Mouse (Mus musculus): ENCODE results near the gene Ak5. TPM values are rescaled to one million over a fixed set of nuclear protein-coding genes. Genes with fewer than 3 reads are reported as not detected.
"Not testable (repeated sequence)": the region's sequence is repeated elsewhere in the genome, so short reads cannot be mapped to it uniquely, and the experiment has no call there.

The Ak5 gene
- total RNA-seq, 2 experiments from 2014 or later: 0.16 to 0.33 TPM

DNA sequence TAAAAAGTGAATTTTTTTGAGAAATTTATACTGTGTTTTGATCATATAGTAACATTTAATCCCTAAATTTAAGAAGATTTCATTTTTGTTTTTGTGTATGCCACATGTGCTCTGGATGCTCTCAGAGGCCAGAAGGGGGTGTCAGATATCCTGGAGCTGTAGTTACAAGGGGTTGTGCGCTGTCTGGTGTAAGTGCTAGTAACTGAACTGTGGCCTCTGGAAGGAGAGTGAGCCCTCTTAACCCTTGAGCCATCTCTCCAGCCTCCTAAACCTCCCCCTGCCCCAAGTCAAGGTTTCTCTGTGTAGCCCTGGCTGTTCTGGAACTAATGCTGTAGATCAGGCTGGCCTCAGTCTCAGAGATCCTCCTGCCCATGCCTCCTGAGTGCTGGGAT is 192.9 kb downstream of the Ak5 start:
- no peak for DNase-seq

DNA sequence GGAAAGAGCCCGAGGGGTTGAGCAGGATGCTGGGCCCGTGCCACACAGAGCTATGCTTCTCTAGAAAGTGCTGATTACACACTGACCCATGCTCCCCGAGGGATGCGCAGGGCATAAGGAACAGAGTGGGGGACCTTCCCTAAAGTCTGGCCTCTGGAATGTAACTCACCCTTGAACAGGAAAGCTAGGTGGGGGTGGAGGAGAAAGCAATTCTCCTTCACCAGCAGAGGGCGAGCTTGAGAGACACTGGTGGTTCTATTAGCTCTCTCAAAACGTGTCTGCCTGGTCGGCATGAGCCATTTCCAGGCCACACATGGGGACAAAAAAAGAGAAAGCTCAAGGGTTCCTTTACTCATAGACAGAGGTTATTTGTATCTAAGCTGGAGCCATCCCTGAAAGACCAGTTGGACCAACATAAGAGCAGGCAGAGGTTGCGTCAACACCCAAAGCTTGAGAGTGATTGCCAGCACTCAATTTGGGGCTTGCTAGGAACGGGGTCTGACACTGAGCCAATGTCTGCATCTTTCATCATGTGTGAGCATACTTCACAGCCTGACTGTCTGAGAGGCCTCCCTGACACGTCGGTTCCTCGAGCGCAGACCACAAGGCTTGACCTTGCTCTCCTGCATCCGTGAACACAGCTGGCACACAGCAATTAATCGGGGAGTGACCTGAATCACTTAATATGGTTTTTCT is 193.4 kb downstream of the Ak5 start:
- no peak for DNase-seq

DNA sequence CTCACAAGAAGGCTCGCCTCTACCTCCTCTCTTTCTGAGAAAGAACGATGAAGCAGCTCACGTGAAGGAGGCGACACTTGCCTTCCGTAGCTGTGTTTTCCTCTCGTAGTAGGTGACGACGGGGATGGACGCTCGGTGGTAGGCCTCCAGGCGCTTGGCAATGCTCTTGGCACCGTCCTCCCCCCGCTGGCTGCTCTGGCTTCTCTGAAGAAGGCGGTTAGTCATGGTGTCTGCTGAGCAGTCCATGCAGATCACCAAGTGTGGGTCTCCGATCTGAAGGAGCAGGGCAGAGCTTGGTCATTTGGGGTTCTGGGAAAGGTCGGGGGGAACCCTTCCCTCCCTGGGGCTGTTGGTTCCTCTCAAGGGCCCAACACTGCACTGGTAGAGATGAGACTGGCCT is 195.5 kb downstream of the Ak5 start:
- DNase-seq: no peak

DNA sequence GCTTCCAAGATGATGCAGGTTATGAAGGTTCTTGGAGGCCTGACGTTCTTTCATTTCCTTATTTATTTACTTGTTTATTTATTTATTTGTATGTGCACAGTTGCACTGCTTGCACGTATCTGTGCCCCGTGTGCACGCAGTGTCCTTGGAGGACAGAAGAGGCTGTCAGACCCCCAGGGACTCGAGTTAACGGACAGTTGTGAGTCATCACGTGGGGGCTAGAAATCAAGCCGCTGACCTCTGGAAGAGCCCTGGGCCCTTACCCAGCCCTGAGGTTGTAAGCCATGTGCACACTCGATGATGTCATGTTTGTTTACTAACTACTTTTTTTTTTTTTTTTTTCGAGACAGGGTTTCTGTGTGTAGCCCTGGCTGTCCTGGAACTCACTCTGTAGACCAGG is 197.8 kb downstream of the Ak5 start:
- DNase-seq: no peak

DNA sequence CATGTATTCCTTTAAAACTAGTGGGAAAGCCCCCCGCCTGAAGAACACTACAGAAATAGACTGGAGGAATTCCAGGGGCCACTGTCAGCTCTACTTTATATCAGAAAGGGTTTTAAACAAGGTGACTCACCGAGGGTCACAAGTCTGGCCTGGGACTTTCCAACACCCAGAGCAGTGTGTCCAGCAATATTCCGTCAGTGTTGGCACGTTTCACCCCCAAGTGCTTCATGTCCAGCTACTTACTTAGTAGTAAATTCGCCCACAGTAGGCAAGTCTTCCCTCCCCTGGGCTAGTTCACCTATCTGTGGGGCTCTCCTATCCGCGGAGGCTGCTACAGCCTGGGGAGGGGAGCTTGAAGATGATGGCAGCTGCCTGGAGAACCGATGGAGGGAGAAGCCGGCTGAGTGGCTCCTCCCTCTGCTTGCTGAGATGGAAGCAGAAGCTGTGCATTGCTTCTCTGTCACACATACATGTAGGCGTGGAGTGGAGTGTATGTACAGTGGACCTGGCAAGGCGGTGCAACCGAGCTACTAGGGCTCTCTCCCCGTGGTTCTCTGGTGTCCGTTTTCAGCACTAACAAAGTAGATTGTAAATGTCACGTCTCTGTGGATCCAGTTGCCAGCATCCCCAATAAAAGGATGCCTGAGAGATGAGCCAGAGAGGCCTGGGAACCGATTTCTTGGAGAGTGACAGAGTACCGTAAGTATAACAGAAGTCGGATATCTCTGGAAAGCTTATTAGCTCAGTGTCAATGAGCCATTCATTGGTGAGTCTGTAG is 198.5 kb downstream of the Ak5 start:
- DNase-seq: no peak

DNA sequence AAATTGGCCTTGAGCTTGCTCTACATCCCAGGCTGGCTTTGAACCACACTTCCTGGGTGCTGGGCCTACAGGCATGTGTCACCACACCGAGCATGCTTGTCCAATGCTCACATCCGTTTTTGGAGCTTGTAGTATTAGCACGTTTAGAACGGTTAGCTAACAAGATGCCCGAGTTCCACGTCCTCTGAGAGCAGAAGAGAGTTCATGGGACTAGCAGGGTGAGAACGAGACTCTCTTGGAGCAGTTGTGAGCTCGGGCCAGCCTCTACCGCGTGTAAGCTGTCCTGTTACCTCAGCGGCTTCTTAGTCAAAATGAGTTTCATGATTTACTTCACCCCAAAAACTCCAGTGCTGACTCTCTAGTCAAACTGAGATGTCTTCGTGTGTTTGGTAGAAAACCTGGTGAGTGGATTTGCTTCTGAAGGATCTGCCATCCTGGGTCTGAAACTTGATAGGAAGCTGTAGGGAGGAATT is 199.6 kb downstream of the Ak5 start:
- DNase-seq: no peak

DNA sequence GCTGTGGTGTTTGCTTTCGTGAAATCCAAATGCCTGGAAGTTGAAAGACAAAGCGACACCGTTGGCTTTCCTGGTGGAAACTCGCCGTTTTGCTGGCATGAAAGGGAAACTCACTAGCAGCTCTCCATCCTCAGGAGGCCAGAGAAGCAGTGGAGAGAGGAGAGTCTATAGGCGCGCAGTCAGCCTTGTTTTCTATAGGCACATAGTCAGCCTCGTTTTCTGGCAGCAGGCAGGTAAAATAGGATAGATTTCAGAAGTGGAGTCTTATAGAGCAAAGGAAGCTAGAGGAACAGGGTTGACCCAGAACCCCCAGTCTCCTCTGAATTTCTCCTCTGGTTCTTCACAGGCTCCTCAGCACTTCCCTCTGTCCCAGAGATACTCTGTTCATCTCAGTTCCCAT is 200.1 kb downstream of the Ak5 start:
- no peak for DNase-seq

DNA sequence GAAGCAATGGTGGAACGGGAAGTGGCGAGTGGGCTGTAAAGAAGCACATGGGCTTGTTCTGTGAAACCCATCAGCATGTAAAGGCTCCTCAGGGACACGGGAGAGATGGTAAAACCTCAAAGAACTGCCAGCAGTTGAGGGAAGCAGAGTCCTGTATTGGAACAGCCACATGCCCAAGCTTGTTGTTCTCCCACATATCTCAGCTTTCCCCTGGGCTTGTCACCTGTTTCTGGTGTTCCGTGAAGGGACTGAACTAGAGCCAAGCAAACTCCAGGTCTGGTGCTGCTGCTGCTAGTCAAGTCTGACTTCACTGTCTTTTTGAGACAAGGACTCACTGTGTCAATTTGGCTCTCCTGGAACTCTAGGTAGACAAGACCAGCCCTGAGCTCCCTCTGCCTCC is 200.8 kb downstream of the Ak5 start:
- no peak for DNase-seq

DNA sequence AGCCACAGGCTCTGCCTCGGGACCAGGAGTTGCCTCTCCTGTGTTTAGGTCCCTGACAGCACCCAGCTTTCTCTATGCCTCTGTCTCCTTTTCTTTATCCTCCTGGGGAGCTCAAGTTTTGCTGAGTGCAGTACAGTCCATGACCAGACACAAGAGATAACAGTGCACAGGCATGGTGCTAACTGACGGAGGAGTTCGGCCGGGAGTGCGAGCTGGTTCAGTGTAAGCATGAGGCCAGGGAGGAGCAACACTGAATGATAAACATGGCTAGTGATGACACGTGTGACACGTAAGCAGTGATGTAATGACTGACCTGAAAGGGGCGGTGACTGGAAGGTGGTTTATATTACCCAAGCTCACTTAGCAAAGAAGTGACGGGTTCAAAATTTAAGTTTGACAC is 201.3 kb downstream of the Ak5 start:
- DNase-seq: no peak

DNA sequence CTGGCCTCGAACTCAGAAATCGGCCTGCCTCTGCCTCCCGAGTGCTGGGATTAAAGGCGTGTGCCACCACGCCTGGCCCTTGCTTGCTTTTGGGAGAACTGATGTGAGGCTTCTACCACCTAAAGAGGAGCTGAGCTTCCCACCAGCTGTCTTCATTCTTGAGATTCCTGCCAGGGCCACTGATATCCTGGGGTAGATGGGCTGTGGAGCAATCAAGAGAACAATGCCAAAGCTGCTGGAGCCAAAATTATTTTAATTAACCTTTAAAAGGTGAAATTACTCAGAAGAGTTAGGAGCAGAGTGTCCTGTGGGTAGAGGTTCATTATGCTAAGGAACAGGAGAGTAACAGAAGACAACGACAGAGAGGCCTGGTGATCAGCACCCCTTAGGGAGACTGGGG is 202.8 kb downstream of the Ak5 start:
- DNase-seq: no peak

DNA sequence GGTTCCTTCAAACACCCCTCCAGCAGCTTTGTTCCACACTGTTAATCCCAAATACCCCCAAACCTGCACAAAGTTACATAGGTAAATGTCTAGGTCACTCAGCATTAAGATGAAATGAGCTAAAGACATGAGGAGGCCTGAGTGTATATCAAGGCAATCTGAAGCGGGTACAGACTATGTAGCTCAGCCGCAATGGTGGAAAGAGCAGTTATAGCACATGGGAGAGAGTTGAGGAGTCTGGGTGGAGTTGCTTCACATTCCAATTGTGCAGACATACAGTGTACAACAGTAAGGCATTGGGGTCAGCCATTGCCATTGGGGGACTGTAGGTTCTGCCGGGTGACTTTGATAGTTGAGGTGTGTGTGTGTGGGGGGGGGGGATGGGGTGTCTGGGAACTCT is 203.7 kb downstream of the Ak5 start:
- DNase-seq: no peak

DNA sequence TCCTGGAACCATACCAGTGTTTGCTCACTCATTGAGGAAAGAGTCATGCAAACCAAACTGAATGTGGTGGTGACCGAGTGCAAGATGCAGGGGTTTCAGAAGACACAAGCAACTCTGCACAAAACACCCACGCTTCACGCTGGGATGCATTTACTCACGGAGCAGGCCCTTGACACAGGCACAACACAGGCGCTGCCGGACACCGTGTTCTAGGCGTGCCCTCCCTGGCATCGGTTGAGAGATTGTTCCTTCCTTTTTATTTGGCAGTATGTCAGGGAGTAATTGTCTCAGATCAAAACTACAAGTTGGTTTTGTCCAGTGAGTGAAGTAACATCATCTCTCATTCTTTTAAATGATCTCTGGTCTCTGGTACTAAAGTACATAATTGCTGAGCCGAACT is 205.3 kb downstream of the Ak5 start:
- DNase-seq: no peak

DNA sequence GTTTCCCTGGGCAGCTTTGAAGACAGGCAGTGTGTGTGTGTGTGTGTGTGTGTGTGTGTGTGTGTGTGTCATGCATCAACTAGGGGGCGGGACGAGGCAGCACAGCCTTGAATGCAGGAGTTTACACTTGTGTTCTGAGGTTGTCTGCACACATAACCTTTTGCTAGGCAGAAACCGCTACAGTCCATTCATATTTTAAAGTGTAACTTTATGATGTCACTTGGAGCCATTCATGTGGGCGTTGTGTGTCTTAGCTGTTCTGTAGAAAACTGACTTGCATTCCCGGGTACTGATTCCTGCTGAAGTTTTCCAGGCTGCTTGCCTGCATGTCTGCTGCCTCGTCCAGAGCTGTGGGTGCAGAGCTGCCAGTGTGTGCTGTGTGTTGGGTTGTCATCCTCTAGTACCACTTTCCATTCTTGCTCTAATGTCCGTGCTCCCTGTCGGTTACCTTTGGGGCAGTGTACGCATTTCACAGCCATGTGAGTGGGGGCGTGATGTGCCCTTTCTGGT is 206.1 kb downstream of the Ak5 start:
- DNase-seq: no peak

DNA sequence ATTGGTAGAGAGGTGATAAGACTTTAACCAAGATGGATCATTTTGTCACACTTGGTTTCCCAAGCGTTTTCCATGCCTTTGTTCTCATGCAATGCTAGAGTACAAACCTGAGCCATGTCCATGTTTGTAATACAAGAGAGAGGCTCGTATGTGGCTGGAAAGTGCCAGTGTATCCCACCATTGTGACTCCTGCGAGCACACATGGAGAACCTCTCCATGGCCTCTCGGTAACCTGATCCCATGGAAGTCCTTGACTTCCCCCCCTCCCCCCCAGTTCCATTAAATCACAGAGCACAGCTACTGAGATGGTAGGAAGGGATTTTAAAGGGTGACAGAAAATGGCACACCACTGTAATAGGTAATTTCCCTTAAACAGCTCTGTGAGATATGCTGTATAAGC is 207.4 kb downstream of the Ak5 start:
- no peak for DNase-seq

DNA sequence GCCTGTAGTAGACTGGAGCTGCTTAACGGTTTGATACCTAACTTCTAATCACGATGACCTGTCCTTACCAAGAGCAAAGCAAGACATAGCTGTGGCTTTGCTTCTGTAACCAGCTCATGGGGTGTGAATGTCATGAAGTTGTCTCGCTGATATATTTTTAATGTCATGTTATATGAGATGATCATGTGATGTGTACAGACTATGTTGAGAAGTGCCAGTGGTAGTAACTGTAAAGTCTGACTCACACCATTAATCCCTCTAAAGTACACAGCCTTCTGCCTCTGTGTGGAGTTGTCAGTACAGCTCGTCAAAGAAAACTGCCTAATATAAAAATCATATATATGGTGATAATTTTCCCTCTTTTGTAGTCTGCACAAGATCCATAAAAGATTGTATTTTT is 209.3 kb downstream of the Ak5 start:
- DNase-seq: not testable (repeated sequence)

DNA sequence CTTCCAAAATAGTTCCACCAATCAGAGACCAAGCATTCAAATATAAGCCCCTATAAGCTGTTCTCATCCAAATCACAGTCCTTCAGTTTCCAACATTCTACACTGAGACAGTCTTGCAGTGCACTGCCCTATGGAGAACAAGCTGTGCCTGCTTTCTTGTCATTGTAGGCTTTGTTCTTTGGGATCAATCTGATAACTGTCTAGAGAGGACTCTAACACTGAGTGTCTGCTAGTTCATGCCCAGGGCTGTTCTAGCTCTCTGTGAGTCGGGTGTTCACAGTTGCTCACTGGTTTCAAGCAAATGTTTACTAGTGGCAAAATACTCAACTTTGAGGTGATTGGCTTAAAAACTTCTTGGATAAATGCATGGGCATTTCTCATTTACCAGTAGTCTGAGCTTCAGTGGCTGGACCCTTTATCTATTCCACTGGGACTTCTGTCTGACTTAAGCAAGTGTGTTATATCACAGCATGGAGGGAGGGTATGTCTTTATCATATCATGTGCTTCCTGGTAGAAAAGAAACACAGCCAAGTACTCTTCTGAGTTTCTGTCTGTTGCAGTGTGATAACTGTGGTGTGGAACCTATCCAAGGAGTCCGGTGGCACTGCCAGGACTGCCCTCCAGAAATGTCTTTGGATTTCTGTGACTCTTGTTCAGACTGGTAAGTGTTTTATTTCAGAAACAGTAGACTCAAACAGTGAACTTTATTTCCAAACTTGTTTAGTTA is 210.7 kb downstream of the Ak5 start:
- DNase-seq: no peak

DNA sequence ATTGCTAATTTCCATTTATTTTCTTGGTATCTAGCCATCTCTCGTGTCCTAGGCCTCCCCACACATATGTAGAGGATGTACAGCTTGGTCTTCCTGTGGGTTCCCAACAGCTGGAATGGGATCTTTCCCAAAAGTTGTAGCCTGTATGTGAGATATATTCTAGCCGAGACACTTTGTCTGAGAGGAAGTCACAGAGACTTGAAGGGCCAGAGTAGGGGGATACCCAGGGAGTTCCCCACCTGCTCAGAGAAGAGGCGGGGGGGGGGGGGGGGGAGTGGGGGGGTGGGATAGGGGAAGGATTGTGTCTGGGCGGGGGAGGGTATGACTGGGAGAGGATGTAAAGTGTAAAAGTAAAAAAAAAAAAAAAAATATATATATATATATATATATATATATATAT is 215.0 kb downstream of the Ak5 start:
- DNase-seq: no peak

DNA sequence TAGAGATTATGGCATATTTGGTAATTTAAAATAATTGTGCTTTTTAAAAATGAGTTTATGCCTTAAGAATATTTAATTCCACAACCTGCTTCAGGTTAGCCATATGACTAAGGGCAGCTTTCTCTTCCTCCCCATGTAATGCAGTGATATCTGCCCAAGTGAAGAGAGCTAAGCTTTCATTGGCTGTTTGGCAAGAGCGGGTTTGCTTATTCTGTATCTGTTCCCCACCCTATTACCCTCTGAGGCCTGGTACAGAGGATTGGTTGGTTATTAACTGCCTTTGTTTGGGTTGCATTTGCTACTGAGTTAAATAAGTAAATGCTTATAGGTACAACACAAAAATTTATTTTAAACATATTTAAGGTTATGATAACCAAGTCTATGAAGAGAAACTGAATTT is 221.2 kb downstream of the Ak5 start:
- DNase-seq: no peak

DNA sequence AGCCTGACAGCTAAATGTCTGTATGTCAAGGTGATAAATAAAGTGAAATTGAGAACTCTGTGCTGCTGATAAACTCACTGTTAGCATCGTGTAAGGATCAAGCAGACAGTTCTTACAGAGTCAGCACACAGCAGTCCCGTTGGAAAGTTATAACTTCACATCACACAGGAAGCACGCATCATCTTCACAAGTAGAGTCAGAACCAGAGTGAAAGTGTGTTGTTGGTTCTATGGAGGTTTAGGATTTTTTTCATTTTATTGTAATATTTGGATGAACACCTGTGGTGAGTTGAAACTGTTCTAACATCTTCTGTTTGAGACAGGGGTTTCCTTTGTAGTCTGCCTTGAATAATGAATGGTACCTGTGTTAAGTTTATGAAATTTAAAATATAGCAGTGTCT is 224.0 kb downstream of the Ak5 start:
- DNase-seq: no peak

DNA sequence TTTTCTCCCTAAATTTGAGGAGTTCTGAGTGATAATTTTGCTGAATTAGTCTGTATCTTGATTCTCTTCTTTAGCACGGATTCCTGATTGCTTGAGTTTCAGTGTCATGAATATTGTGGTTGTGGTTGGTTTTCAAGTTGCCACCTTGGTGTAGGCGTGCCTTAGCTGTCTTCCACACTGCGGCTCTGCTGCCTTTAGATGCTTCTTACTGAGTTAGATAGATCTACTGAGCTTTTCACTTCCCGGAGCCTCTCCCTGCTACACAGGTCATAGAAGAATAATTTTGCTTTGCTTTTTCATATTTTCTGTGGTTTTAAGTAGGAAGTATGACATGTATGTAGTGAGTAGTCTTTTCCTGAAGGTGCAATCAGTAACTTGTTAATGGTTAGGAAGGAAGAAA is 225.4 kb downstream of the Ak5 start:
- DNase-seq: no peak

DNA sequence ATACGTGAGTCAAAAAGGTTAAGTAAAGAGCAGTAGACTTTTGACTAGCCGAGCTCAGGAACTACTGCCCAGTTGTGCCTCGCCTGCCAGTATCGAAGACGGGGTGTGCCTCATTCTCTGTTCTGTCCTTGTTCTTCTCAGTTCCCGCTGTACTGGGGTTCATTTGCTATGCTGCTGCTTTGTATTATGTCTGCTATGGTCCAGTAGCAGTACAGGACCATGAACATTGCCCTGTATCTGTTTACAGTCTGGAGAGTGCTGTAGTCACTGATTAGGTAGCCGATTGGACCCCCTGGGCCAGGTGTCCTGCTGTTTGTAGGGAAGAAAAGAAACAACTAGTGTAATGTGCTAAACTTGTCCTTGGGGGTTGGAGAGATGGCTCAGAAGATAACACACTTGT is 230.1 kb downstream of the Ak5 start:
- DNase-seq: no peak

DNA sequence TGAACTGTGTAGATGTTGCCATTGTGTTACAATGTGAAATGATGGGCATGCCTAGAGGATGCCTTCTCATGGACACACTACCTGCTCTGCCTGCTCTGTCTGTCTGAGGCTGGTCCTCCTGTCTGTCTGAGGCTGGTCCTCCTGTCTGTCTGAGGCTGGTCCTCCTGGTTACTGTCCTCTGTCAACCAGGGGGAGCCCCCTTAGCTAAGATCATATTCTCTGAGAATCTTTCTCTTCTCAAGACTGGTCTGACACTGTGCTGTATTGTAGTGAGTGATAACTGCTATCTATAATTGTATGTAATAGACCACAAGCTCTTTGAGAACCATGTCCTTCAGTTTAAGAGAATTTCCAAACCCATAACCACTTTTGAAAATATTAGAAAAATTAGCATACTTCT is 232.6 kb downstream of the Ak5 start:
- no peak for DNase-seq

DNA sequence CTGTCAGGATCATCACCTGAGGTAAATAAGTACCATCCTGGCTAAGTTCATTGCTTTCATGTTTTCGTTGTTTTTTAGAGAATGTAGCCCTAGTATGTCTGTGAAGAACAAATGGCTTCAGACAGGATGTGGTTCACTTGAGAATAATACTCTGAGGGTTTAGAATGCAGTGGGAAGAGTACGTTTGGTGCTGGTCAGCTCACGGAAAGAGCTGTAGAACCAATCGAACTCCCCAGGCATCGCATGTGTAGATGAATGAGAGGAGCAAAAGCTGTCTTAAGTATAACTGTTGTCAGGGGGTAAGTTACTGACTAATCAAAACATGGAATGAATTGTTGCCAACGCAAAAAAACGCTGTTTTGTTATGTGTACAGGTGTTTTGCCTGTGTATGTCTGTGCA is 235.5 kb downstream of the Ak5 start:
- DNase-seq: no peak

Data from gastrocnemius, postnatal 25 days (tissue).